Mouse (Mus musculus) ovary, adult 18-20 months (tissue): ENCODE results near the gene Tmem51.
A peak's percentile ranks its signal among the peaks of the same experiment; 100 is the strongest.
"Not testable (repeated sequence)": the region's sequence is repeated elsewhere in the genome, so short reads cannot be mapped to it uniquely, and the experiment has no call there.

Experiments
- DNase-seq: peaks from one replicate; pipeline ENCODE4 v3.0.0; 2022; ENCODE audit warnings: low spot score, mixed read lengths

The Tmem51 gene

GRCm38 (mm10) chr4:142023166-142023565, 60.9 kb downstream of the Tmem51 start:
- no peak for DNase-seq

DNA sequence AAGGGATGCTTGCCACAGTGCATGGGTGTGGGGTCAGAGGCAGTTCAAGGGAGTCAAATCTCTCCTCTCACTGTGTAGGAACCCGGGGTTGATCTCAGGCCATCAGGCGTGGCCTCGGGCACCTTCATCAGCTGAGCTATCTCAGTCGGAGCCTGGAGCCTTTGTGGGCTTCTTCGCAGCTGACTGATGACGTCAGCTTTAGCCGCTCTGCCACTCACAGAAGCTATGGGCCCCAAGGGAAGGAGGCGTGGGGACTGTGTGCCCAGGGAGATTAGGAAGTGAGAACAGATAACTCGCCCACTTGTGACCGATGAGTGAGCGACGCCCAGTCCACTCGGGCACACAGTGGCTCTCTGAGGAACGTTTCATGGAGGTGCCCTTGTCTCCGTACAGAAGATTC, 66.4 kb downstream of the Tmem51 start:
- no peak for DNase-seq

DNA sequence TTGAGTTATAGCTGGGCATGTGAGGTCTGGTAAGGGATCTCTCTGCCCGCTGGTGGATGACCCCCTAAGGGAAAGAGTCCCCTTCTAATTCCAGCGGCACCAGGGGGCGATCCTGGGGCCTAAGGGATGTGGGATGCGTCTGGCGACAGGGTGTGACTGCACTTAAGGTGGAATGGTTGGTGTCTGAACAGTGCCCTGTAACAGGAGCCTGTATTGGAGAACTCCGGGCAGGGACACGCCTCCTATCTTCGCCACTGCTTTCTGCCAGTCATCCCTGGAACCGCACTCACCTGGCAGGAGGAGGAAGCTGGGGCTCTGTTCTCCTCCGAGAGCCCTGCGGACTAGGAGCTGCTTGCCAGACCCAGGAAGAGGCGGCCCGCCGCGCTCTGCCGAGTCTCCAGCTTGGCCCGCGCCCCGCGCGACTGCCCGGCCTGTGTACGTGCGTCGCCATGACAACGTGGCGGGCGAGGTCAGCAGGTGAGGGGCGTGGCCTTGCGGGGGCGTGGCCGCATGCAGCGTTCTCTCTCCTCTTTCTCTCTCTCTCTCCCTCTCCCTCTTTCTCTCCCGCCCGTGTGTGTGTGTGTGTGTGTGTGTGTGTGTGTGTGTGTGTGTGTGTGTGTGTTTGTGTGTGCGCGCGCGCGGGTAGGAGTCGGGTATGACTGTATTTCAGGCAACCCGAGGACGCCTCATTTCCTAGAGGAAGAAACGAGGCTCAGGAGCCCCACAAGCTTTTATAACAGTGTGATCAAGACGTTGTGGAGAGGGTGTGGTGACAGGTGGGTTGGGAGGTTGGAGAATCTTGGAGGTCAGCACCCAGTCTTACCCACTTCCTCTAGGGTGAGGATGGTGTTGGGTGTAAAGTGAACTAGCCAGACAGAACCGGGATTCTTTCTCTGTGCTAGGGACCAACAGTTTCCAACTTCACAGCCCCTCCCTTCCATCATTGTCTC, 69.2 kb downstream of the Tmem51 start, which contains the start of gene Fhad1:
Fhad1 (minus strand) TSS at position 424 of the 950 bp plus-strand sequence.
- peak; percentile 81 for DNase-seq

- no peak for DNase-seq
Measured at GRCm38 (mm10) chr4:142011236-142011635, 72.9 kb downstream of the Tmem51 start.

GRCm38 (mm10) chr4:142010441-142010840, 73.7 kb downstream of the Tmem51 start:
- DNase-seq, result no peak

DNA sequence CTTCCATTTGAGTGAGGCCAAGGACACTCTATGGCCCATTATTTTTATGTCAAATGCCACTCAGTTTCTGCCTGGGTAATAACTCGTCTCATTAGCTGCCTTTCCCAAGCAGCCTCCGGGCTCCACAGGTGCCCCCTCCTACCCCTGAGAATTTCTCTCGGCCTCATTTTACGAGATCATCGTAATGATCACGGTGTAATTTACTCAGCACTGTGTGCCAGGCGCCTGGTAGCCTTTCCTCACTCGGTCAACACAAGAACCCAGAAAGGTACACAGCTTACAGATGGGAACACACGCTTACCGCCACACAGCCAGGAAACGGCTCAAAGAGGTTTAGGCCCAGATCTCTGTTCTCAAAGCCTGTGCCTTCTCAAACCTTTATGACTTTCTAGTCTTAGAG, 75.9 kb downstream of the Tmem51 start:
- DNase-seq, result no peak

DNA sequence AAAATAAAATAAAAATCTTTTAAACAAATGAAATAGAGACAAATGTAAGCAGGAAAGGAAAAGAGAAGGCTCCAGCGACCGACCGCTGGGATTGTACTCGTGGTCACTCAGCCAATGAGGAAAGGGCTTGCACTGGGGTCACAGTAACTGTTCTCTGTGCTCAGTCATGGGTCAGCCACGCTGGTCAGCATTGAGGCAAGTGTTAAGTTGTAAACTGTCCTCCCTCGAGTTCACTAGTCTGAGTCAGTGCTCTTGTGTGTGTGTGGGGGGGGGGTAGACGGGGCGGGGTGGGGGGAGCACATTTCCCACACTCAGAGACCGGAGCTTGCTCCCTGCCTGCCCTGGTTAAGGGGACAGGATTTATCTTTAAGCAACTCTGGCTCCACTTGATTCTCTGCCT, 83.5 kb downstream of the Tmem51 start:
- no peak for DNase-seq

GRCm38 (mm10) chr4:141999494-142000074, 84.5 kb downstream of the Tmem51 start:
- DNase-seq, result no peak

- no peak for DNase-seq
Measured at GRCm38 (mm10) chr4:141998282-141998821, 85.8 kb downstream of the Tmem51 start.

GRCm38 (mm10) chr4:141996880-141997279, 87.2 kb downstream of the Tmem51 start:
- no peak for DNase-seq

GRCm38 (mm10) chr4:141996086-141996485, 88.0 kb downstream of the Tmem51 start:
- no peak for DNase-seq

DNA sequence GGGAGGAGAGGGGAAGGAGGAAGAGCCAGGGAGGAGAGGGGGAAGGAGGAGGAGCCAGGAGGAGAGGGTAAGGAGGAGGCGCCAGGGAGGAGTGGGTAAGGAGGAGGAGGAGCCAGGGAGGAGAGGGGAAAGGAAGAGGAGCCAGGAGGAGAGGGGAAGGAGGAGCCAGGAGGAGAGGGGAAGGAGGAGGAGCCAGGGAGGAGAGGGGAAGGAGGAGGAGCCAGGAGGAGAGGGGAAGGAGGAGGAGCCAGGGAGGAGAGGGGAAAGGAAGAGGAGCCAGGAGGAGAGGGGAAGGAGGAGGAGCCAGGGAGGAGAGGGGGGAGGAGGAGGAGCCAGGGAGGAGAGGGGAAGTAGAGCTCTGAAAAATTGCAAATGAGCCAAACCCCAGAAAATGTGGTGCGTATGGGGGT, 90.0 kb downstream of the Tmem51 start:
- DNase-seq, result not testable (repeated sequence)

- DNase-seq, result no peak
Measured at GRCm38 (mm10) chr4:141993347-141994061, 90.6 kb downstream of the Tmem51 start.

DNA sequence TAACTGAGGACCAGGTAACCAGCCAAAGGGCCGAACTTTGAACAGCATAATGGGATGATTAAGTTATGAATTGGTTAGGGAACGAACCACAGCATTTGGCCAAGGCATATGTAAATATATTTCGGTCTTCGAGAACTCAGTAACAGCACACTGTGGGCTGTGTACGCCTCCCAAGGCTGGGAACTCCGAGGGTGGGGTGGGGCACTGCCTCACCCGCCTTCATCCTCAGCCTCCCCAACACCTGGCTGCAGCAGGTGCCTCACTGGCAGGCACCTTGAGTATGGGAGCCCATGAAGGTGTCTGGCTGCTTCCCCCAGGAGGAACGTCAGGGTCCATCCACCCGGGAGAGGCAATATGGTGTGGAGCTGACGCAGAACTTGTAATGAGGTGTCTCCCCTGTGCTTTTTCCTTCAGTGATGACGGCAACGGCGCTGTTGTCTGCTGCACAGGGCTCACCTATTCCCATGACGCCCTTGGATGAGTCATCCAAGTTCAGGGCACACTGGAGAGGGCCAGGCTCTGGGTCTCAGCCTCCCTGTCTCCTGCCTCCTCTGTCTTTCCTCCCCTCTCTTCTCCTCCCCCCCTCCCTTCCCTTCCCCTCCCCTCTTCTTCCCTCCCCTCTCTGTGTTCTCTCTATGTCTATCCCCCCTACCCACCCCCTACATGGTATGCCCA, 91.4 kb downstream of the Tmem51 start:
- DNase-seq, result no peak

GRCm38 (mm10) chr4:141988178-141988577, 95.9 kb downstream of the Tmem51 start:
- DNase-seq, result no peak

- no peak for DNase-seq
Measured at GRCm38 (mm10) chr4:141983689-141984088, 100.4 kb downstream of the Tmem51 start.

DNA sequence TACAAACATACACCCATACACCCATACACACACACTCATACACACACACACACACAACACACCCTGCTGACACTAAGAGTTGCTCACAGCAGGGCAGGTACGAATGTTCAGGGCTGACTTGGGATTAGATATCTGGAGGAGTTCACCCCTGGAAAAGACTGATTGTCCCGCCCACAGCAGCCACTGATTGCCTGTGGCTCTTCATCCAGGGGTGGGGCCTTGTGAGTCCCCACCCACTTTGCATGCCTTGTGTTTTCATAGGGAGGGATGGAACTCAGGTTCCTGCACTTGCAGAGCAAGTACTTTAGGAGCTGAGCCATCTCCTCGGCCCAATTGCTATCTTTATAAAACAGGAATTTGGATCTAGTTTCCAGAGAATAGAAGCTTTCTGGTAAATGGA, 102.6 kb downstream of the Tmem51 start:
- DNase-seq, result no peak
